Mouse (Mus musculus) intestine, embryonic 16.5 days (tissue): Measurements from ENCODE around the gene Fgd4. TPM values are rescaled to one million over a fixed set of nuclear protein-coding genes. Genes with fewer than 3 reads are reported as not detected.
"Not testable (repeated sequence)": the region's sequence is repeated elsewhere in the genome, so short reads cannot be mapped to it uniquely, and the experiment has no call there.

Experiments
- ATAC-seq: fragments of 200-750 bp; cut with Nextera tagmentation; 2 replicates; pipeline ENCODE4 v1.8.0; 2017; ENCODE audit warnings: moderate TSS enrichment, moderate library complexity
- H3K27ac ChIP-seq: fragments of 300-500 bp; sonication (generic); 2 replicates; pipeline ENCODE4 v1.5.1; 2014; ENCODE audit warnings: mild to moderate bottlenecking, low read length
- H3K27me3 ChIP-seq: fragments of 300-500 bp; sonication (generic); replicated peaks from 2 replicates; pipeline ENCODE4 v1.6.1; 2014; ENCODE audit warnings: low read length, control low read depth, mixed read lengths; ENCODE audit not compliant: control insufficient read depth, insufficient read depth
- H3K36me3 ChIP-seq: fragments of 300-500 bp; sonication (generic); 2 replicates; pipeline ENCODE4 v1.6.1; 2014; ENCODE audit warnings: low read length, control low read depth; ENCODE audit not compliant: control insufficient read depth, insufficient read depth
- H3K4me1 ChIP-seq: fragments of 300-500 bp; sonication (generic); 2 replicates; pipeline ENCODE4 v1.6.1; 2014; ENCODE audit warnings: low read length, control low read depth, mixed read lengths; ENCODE audit not compliant: control insufficient read depth, insufficient read depth
- H3K4me2 ChIP-seq: fragments of 300-500 bp; sonication (generic); 2 replicates; pipeline ENCODE4 v1.6.1; 2014; ENCODE audit warnings: low read depth, low read length, control low read depth
- H3K4me3 ChIP-seq: fragments of 300-500 bp; sonication (generic); 2 replicates; pipeline ENCODE4 v1.5.1; 2014; ENCODE audit warnings: mild to moderate bottlenecking, low read length
- H3K9ac ChIP-seq: fragments of 300-500 bp; sonication (generic); 2 replicates; pipeline ENCODE4 v1.6.1; 2014; ENCODE audit warnings: low read depth, low read length
- H3K9me3 ChIP-seq: fragments of 300-500 bp; sonication (generic); 2 replicates; pipeline ENCODE4 v1.6.1; 2016; ENCODE audit warnings: low read length, control low read depth; ENCODE audit not compliant: control insufficient read depth
- WGBS: fragments of 180-500 bp; shearing (Covaris S2); extraction: QIAGEN DNeasy Blood & Tissue Kit; methylation state at CpG from one replicate; pipeline ENCODE4 v1.1.7; 2014; 5-methylcytosine and 5-hydroxymethylcytosine counted together
- polyA plus RNA-seq: library from polyadenylated mRNA; unstranded; fragments of >200 nt; fragmentation: Nextera tagmentation; extraction: Ambion mirVana; gene quantifications from 2 replicates; pipeline ENCODE4 v1.2.1, GENCODE M21; 2015

Gene Fgd4
- polyA plus RNA-seq, 1 experiment from 2014 or later = 13.0 TPM

DNA sequence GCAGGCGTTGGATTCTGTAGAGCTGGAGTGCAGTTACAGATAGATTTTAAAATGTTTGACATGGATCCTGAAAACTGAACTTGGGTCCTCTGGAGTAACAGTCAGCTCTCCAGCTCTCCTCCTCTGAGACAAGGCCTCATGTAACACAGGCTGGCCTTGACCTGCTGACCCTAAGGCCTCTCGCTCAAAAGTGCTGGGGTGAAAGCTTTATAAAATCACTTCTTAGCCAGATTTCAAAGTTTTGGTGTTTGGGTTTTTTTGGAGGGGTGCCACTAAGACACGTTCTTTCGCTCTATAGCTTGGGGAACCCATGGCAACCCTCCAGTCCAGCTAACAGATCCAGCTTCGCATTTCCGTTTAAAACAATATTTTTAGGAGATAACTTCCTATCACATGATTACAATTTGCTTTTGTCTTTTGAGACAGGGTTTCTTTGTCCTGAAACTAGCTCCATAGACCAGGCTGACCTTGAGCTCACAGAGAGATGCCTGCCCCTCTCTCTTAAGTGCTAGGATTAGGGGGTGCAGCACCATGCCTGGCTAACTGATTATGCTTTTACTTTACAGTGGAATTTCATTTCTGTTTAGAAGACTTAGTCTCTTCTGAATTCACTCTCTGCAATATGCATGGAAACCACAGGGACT, 74.1 kb downstream of the Fgd4 start:
- Histone ChIP-seq H3K27ac (peak overlapping the region; percentile 2), H3K9me3 (no peaks in the 10 kb centered on the region), H3K9ac (no peak overlapping the region), H3K4me3 (no peak overlapping the region), H3K36me3 (no peaks in the 10 kb centered on the region), H3K4me2 (peak overlapping the region; percentile 1; the same call in 1 of the 2 replicates), H3K27me3 (no peaks in the 10 kb centered on the region), H3K4me1 (peaks cover 12% of the 10 kb centered on the region)
- ATAC-seq = peak; percentile 38
- 51% methylated on average over 6 of the region's 6 CpGs for WGBS

- H3K9ac ChIP-seq = no peak overlapping the region
- 70% methylated on average over 3 of the region's 3 CpGs for WGBS
- peaks cover 12% of the 10 kb centered on the region for H3K4me1 ChIP-seq
- H3K4me2 ChIP-seq = no peak overlapping the region
- H3K4me3 ChIP-seq = no peak overlapping the region
- no peaks in the 10 kb centered on the region for H3K27me3 ChIP-seq
- H3K27ac ChIP-seq = no peak overlapping the region
- H3K9me3 ChIP-seq = no peaks in the 10 kb centered on the region
- no peaks in the 10 kb centered on the region for H3K36me3 ChIP-seq
- no peak for ATAC-seq
These were observed 75.0 kb downstream of the Fgd4 start for GRCm38 (mm10) chr16:16525266-16525904.

- Histone ChIP-seq H3K36me3 (no peaks in the 10 kb centered on the region), H3K4me2 (no peak overlapping the region), H3K9me3 (no peaks in the 10 kb centered on the region), H3K27me3 (no peaks in the 10 kb centered on the region), H3K4me3 (no peak overlapping the region), H3K27ac (no peak overlapping the region), H3K4me1 (peaks cover 12% of the 10 kb centered on the region), H3K9ac (no peak overlapping the region)
- WGBS = 84% methylated on average over 2 of the region's 2 CpGs
- no peak for ATAC-seq
These were observed 76.7 kb downstream of the Fgd4 start for GRCm38 (mm10) chr16:16523632-16524031.

DNA sequence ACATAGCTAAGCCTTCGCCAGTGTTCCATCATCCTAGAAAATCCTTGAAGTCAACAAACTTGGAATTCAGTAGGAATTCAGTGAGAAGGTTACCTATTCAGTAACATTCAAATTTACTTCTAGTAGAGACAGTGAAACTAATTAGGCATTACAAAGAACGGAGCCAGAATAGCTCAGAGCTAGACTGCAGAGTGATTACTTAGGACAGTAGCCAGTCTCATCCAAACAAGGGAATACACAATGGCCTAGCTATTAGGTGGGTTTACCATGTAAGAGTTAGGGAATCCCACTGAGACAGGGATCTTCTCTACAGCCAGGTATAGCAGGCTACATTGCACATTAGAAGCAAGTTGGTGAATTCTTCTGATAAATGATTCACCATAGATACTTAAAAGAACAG, 77.5 kb downstream of the Fgd4 start:
- not testable (repeated sequence) for H3K36me3 ChIP-seq, H3K4me3 ChIP-seq, H3K9me3 ChIP-seq, H3K27me3 ChIP-seq, H3K27ac ChIP-seq, ATAC-seq, H3K9ac ChIP-seq, H3K4me2 ChIP-seq
- WGBS = 75% methylated on average over 2 of the region's 2 CpGs
- H3K4me1 ChIP-seq = peaks cover 12% of the 10 kb centered on the region

DNA sequence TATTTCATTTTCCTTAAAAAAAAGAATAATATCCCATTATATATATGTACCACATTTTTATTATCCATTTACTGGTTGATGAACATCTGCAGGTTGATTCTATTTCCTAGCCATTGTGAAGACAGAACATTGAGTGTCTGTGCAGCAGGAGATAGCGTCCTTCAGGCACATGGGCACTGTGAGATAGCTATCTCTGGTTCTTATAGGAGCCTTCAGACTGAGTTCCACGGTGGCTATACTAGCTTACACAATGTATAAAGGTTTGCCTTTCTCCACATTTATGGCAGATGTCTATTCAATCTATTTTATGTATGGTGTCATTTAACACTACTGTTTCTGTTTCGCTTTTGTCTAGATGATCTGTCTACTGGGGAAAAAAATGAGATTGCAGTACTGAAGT, 98.9 kb downstream of the Fgd4 start:
- Histone ChIP-seq H3K27ac (no peak overlapping the region), H3K27me3 (no peaks in the 10 kb centered on the region), H3K4me2 (no peak overlapping the region), H3K4me3 (no peak overlapping the region), H3K4me1 (peaks cover 10% of the 10 kb centered on the region; the same call in 1 of the 2 replicates), H3K9ac (no peak overlapping the region), H3K36me3 (no peaks in the 10 kb centered on the region), H3K9me3 (no peaks in the 10 kb centered on the region)
- WGBS = 81% methylated on average over 3 of the region's 3 CpGs
- peak; percentile 60 for ATAC-seq

DNA sequence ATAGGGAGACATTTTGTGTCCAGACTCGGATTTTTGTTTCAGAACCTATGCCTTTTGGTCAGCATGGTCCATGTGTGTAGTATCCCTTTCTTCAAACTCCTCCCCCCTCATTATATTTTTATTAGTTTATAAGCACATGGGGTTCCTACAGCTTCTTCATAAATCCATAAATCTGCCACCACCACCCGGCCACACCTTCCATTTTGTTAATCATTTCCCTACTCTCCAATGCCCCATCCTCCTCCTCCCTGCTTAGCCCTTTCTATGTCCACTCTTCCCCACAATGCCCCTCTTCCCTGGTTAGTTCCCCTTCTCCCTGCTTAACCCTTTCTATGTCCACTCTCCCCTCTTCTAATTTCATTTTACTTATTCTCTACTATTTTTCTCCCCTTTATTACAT, 99.4 kb downstream of the Fgd4 start:
- Histone ChIP-seq H3K27me3 (no peaks in the 10 kb centered on the region), H3K36me3 (no peaks in the 10 kb centered on the region), H3K4me1 (peaks cover 10% of the 10 kb centered on the region; the same call in 1 of the 2 replicates), H3K9me3 (no peaks in the 10 kb centered on the region), H3K9ac (no peak overlapping the region), H3K4me2 (no peak overlapping the region), H3K27ac (no peak overlapping the region), H3K4me3 (no peak overlapping the region)
- 65% methylated on average over 2 of the region's 2 CpGs for WGBS
- peak; percentile 89 for ATAC-seq

- Histone ChIP-seq H3K27ac (no peak overlapping the region), H3K4me1 (peaks cover 10% of the 10 kb centered on the region; the same call in 1 of the 2 replicates), H3K27me3 (no peaks in the 10 kb centered on the region), H3K36me3 (no peaks in the 10 kb centered on the region), H3K9ac (no peak overlapping the region), H3K9me3 (no peaks in the 10 kb centered on the region), H3K4me2 (no peak overlapping the region), H3K4me3 (no peak overlapping the region)
- ATAC-seq = no peak
These were observed 101.6 kb downstream of the Fgd4 start for GRCm38 (mm10) chr16:16498798-16499197.

GRCm38 (mm10) chr16:16485523-16486043, 114.8 kb downstream of the Fgd4 start:
- peaks cover 3% of the 10 kb centered on the region; the same call in 1 of the 2 replicates for H3K36me3 ChIP-seq
- 53% methylated on average over 1 of the region's 1 CpGs for WGBS
- H3K9ac ChIP-seq = no peak overlapping the region
- H3K27ac ChIP-seq = peak overlapping the region; percentile 63
- no peaks in the 10 kb centered on the region for H3K27me3 ChIP-seq
- H3K4me3 ChIP-seq = no peak overlapping the region
- H3K4me1 ChIP-seq = peaks cover 3% of the 10 kb centered on the region
- no peak overlapping the region for H3K4me2 ChIP-seq
- peak; percentile 98 for ATAC-seq
- no peaks in the 10 kb centered on the region for H3K9me3 ChIP-seq

GRCm38 (mm10) chr16:16484601-16485000, 115.7 kb downstream of the Fgd4 start:
- H3K4me1 ChIP-seq = peaks cover 3% of the 10 kb centered on the region
- H3K36me3 ChIP-seq = peaks cover 3% of the 10 kb centered on the region; the same call in 1 of the 2 replicates
- no peak overlapping the region for H3K4me2 ChIP-seq
- H3K9me3 ChIP-seq = no peaks in the 10 kb centered on the region
- no peak overlapping the region for H3K9ac ChIP-seq
- H3K4me3 ChIP-seq = no peak overlapping the region
- 69% methylated on average over 4 of the region's 4 CpGs for WGBS
- no peak overlapping the region for H3K27ac ChIP-seq
- no peaks in the 10 kb centered on the region for H3K27me3 ChIP-seq
- no peak for ATAC-seq
